Mouse (Mus musculus): ENCODE measurements around the gene Snrk. TPM values are rescaled to one million over a fixed set of nuclear protein-coding genes. Genes with fewer than 3 reads are reported as not detected.

Snrk gene
- polyA plus RNA-seq, 1 experiment from 2014 or later, result 57.6 TPM

DNA sequence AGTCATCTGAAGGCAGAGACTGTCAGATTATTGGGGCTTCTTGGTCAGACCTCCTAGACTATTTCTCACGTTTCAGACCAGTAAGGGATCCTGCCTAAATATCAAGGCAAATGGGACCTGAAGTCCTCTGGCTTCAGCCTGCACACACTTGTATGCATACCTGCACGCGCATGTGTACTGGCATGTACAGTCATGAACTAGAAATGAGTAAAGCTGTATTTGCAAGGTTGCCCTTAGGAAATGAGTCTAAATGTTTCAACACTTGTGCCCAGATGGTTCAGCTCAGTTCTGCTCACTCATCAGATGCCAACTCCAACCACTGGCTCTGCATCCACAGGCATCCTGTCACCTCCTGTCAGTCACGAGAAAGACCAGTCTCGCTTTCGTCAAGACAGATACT lies 6.6 kb upstream of the Snrk start:
- Histone ChIP-seq H3K36me3 (no peaks in the 10 kb centered on the region), H3K4me3 (no peak overlapping the region), H3K27ac (no peak overlapping the region), H3K27me3 (no peaks in the 10 kb centered on the region), H3K9me3 (no peaks in the 10 kb centered on the region), H3K4me1 (no peaks in the 10 kb centered on the region), H3K9ac (no peak overlapping the region), H3K4me2 (replicated peaks) (no peak overlapping the region)
- ATAC-seq (ENCODE audit: insufficient number of reproducible peaks, insufficient read depth, low FRiP score, low TSS enrichment), result no peak
- 70% methylated on average over 6 of the region's 6 CpGs for WGBS

- Histone ChIP-seq H3K4me1 (no peaks in the 10 kb centered on the region), H3K9me3 (no peaks in the 10 kb centered on the region), H3K27ac (no peak overlapping the region), H3K4me3 (no peak overlapping the region), H3K36me3 (no peaks in the 10 kb centered on the region), H3K9ac (no peak overlapping the region), H3K4me2 (replicated peaks) (no peak overlapping the region), H3K27me3 (no peaks in the 10 kb centered on the region)
- 78% methylated on average over 5 of the region's 5 CpGs for WGBS
- ATAC-seq (ENCODE audit: insufficient number of reproducible peaks, insufficient read depth, low FRiP score, low TSS enrichment), result no peak
Measured at GRCm38 (mm10) chr9:122110921-122111320, 6.1 kb upstream of the Snrk start.

DNA sequence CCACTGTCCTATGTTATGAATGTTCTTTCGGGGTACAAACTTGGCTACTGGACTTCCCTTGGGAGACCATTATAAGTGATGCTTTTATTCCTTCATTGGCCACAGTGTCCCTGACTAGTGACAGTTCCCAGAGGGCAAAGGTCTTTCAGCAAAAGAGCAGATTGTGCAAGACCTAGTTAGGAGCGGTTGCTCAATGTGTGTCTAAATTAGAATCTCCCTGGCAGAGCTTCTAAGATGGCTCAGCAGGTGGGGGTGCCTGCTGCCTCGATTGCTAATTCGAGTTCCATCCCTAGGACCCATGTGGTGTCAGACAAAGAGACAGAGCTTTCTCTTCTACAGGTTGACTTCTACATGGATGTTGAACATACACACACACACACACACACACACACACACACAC lies 1.5 kb upstream of the Snrk start:
- no peak overlapping the region for H3K27ac ChIP-seq
- no peaks in the 10 kb centered on the region for H3K4me1 ChIP-seq
- no peak for ATAC-seq (ENCODE audit: insufficient number of reproducible peaks, insufficient read depth, low FRiP score, low TSS enrichment)
- no peak overlapping the region for H3K4me3 ChIP-seq
- no peak overlapping the region for H3K4me2 ChIP-seq (replicated peaks)
- no peaks in the 10 kb centered on the region for H3K27me3 ChIP-seq
- no peaks in the 10 kb centered on the region for H3K36me3 ChIP-seq
- no peaks in the 10 kb centered on the region for H3K9me3 ChIP-seq
- 66% methylated on average over 4 of the region's 4 CpGs for WGBS
- H3K9ac ChIP-seq, result no peak overlapping the region

DNA sequence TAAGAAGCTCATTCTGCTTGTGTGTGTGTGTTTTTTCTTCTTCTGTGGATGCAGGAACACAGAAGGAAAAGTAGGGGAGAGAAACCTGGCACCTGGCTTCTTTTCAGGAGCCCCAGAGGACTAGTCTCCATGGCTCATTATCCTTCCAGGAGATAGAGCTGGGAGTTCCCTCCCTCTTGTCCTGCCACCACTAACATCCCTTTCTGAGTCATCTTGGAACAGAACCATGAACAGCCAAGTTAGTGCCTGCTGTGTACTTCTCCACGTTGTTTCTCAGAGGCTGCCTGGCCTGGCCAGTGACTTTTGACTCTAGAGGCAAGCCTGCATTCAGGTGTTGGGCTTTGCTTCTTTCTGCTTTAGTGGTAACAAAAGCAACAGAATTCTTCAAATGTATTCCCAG lies 707 bp upstream of the Snrk start:
- Histone ChIP-seq H3K4me1 (no peaks in the 10 kb centered on the region), H3K36me3 (no peaks in the 10 kb centered on the region), H3K27me3 (no peaks in the 10 kb centered on the region), H3K27ac (no peak overlapping the region), H3K4me3 (no peak overlapping the region), H3K9ac (no peak overlapping the region), H3K9me3 (no peaks in the 10 kb centered on the region), H3K4me2 (replicated peaks) (no peak overlapping the region)
- no peak for ATAC-seq (ENCODE audit: insufficient number of reproducible peaks, insufficient read depth, low FRiP score, low TSS enrichment)
- WGBS, result 66% methylated on average over 1 of the region's 1 CpGs

DNA sequence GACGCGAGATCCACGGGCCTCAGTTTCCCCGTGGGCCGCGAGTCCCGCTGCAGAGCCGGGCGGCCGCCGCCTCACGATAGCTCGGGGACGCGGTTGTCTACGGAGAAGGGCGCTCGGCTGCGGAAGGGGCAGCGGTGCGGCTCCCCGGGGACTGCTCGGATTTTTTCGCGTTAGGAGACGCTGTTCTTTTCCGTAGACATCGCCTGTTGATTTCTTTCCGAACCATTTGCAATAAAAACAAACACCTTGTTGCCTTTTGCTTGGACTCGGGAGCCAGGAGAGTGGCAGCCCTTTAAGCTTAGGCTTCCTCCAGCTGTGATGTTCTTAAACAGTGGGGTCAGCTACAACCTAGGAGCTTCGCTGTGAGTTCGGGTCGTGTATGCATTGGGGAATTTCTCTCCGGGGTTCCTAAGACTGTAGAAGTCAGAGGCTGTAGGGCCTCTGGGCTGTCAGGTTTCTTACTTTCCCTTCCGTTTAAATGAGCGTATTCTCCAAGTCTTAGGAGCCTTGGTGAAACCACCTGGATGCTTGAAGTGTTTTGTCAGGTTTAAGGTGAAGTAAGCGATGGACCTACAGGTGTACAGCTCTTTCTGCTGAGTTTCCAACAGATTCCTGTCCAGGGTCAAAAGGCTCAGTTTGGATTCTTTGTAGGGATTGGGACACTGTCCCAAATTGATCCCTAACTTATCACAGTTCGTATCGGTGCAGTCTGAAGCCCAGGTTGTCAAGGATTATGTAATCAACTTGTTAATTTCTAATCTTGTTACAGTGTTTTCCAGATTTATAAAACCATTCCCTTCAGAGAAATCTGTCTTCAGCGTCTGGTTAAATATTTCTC lies 845 bp downstream of the Snrk start:
- WGBS, result 5% methylated on average over 40 of the region's 40 CpGs
- H3K4me2 ChIP-seq (replicated peaks), result peak overlapping the region; percentile 52
- peak overlapping the region; percentile 95 for H3K9ac ChIP-seq
- no peaks in the 10 kb centered on the region for H3K9me3 ChIP-seq
- peak overlapping the region; percentile 81 for H3K4me3 ChIP-seq
- peak; percentile 58; the same call in 1 of the 2 replicates for ATAC-seq (ENCODE audit: insufficient number of reproducible peaks, insufficient read depth, low FRiP score, low TSS enrichment)
- no peaks in the 10 kb centered on the region for H3K36me3 ChIP-seq
- no peaks in the 10 kb centered on the region for H3K27me3 ChIP-seq
- H3K4me1 ChIP-seq, result no peaks in the 10 kb centered on the region
- peak overlapping the region; percentile 92 for H3K27ac ChIP-seq

- no peak overlapping the region for H3K27ac ChIP-seq
- H3K4me3 ChIP-seq, result no peak overlapping the region
- no peaks in the 10 kb centered on the region for H3K9me3 ChIP-seq
- H3K9ac ChIP-seq, result no peak overlapping the region
- H3K4me1 ChIP-seq, result no peaks in the 10 kb centered on the region
- H3K36me3 ChIP-seq, result no peaks in the 10 kb centered on the region
- WGBS, result 41% methylated on average over 3 of the region's 3 CpGs
- no peaks in the 10 kb centered on the region for H3K27me3 ChIP-seq
- no peak overlapping the region for H3K4me2 ChIP-seq (replicated peaks)
- no peak for ATAC-seq (ENCODE audit: insufficient number of reproducible peaks, insufficient read depth, low FRiP score, low TSS enrichment)
Measured at GRCm38 (mm10) chr9:122120089-122120488, 3.0 kb downstream of the Snrk start.

GRCm38 (mm10) chr9:122122113-122122512 lies 5.0 kb downstream of the Snrk start:
- no peaks in the 10 kb centered on the region for H3K36me3 ChIP-seq
- 91% methylated on average over 5 of the region's 5 CpGs for WGBS
- no peak overlapping the region for H3K4me2 ChIP-seq (replicated peaks)
- no peak for ATAC-seq (ENCODE audit: insufficient number of reproducible peaks, insufficient read depth, low FRiP score, low TSS enrichment)
- H3K9ac ChIP-seq, result no peak overlapping the region
- H3K4me1 ChIP-seq, result no peaks in the 10 kb centered on the region
- H3K4me3 ChIP-seq, result no peak overlapping the region
- H3K27ac ChIP-seq, result no peak overlapping the region
- H3K27me3 ChIP-seq, result no peaks in the 10 kb centered on the region
- no peaks in the 10 kb centered on the region for H3K9me3 ChIP-seq

GRCm38 (mm10) chr9:122123181-122123580 lies 6.1 kb downstream of the Snrk start:
- Histone ChIP-seq H3K9me3 (no peaks in the 10 kb centered on the region), H3K27me3 (no peaks in the 10 kb centered on the region), H3K4me3 (no peak overlapping the region), H3K36me3 (no peaks in the 10 kb centered on the region), H3K4me2 (replicated peaks) (no peak overlapping the region), H3K9ac (no peak overlapping the region), H3K27ac (no peak overlapping the region), H3K4me1 (no peaks in the 10 kb centered on the region)
- ATAC-seq (ENCODE audit: insufficient number of reproducible peaks, insufficient read depth, low FRiP score, low TSS enrichment), result no peak
- 58% methylated on average over 5 of the region's 5 CpGs for WGBS

DNA sequence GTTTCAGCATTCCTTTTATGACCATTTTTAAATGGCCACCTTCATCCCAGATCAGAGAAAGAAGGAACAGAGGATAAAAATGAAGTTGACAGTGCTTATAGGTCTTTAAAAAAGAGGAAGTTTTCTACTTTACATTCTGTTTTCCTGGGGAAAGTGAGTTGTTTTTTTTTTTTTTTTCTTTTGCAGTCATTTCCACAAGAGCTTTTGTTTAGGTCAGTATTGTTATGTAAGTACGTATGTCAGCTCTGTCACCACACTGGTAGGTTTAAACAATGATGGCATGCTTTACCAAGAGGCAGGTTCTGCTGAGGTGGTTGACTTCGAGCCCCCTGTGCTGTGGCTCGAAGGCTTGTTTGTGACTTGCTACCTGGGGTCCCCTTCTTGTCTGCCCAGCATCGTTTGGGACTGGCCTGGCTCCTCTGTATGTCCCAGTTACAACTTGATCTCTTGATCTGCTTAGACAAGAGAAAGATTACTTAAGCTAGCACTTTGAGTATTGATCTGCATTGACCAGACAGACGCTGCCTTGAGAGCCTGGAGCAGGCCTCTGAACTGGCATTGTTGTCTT lies 8.7 kb downstream of the Snrk start:
- 53% methylated on average over 5 of the region's 5 CpGs for whole genome bisulfite sequencing
- ATAC-seq (ENCODE audit: insufficient number of reproducible peaks, insufficient read depth, low FRiP score, low TSS enrichment), result no peak
- H3K4me2 ChIP-seq (replicated peaks), result no peak overlapping the region
- H3K36me3 ChIP-seq, result no peaks in the 10 kb centered on the region
- H3K4me1 ChIP-seq, result 0 out of 2 replicates have a peak, but pooled peaks cover 3% of the 10 kb centered on the region
- H3K9ac ChIP-seq, result no peak overlapping the region
- no peak overlapping the region for H3K27ac ChIP-seq
- H3K27me3 ChIP-seq, result no peaks in the 10 kb centered on the region
- no peak overlapping the region for H3K4me3 ChIP-seq
- no peaks in the 10 kb centered on the region for H3K9me3 ChIP-seq

DNA sequence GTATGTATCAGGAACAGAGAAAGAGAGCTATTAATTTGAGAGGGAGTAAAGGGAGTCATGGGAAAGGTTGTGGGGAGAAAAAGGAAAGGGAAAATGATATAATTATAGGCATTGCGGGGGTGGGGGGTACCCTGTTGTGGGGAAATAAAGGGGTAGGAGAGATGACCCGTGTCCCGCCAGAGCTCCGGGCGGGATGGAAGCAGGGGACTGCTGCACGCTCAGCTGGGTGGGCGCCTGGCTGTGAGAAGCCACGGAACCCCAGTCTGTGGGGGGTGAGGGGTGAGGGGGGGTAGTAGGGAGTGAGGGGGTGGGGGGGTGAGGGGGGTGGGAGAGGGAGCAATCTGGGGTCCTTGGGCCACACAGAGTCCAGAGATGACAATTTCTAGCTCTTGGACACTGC lies 9.7 kb downstream of the Snrk start:
- ATAC-seq (ENCODE audit: insufficient number of reproducible peaks, insufficient read depth, low FRiP score, low TSS enrichment), result no peak
- no peak overlapping the region for H3K27ac ChIP-seq

DNA sequence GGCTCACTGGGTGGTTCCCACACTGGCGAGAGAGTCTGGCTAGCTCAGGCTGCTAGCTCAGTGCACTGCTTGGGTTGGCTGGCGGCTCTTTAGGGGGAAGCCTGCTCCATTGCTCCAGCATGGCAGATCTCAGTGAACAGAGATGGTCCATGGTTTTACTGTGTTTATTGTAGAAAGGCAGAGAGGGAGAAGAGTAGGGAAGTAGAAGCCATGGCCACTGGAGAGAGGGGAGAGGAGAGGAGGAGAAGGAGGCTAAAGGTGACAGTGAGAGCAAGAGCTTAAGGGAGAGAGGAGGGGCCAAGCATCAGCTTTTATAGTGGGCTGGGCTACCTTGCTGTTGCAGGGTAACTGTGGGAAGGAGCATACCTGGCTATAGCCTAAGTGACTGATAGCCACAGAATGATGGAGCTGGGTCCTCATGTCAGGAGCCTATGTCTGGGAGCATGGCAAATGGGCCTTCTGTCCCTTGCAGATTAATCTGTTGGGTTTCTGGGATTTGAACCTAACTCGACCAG lies 10.3 kb downstream of the Snrk start:
- ATAC-seq (ENCODE audit: insufficient number of reproducible peaks, insufficient read depth, low FRiP score, low TSS enrichment), result no peak
- WGBS, result 63% methylated on average over 3 of the region's 3 CpGs
- Histone ChIP-seq H3K9ac (no peak overlapping the region), H3K4me3 (no peak overlapping the region), H3K4me1 (0 out of 2 replicates have a peak, but pooled peaks cover 3% of the 10 kb centered on the region), H3K36me3 (peaks cover 5% of the 10 kb centered on the region; the same call in 1 of the 2 replicates), H3K4me2 (replicated peaks) (no peak overlapping the region), H3K27ac (no peak overlapping the region), H3K9me3 (no peaks in the 10 kb centered on the region), H3K27me3 (no peaks in the 10 kb centered on the region)

More for the DNA sequence above, 9.7 kb downstream of the Snrk start:
- H3K4me3 ChIP-seq, result no peak overlapping the region
- WGBS, result 79% methylated on average over 6 of the region's 8 CpGs
- H3K4me1 ChIP-seq, result 0 out of 2 replicates have a peak, but pooled peaks cover 3% of the 10 kb centered on the region
- H3K36me3 ChIP-seq, result no peaks in the 10 kb centered on the region; the same call in 1 of the 2 replicates
- no peak overlapping the region for H3K9ac ChIP-seq
- no peak overlapping the region for H3K4me2 ChIP-seq (replicated peaks)
- H3K27me3 ChIP-seq, result no peaks in the 10 kb centered on the region
- no peaks in the 10 kb centered on the region for H3K9me3 ChIP-seq

- no peak overlapping the region for H3K27ac ChIP-seq
- no peaks in the 10 kb centered on the region for H3K27me3 ChIP-seq
- no peaks in the 10 kb centered on the region for H3K9me3 ChIP-seq
- H3K36me3 ChIP-seq, result peaks cover 5% of the 10 kb centered on the region; the same call in 1 of the 2 replicates
- no peak overlapping the region for H3K4me3 ChIP-seq
- 0 out of 2 replicates have a peak, but pooled peaks cover 3% of the 10 kb centered on the region for H3K4me1 ChIP-seq
- H3K9ac ChIP-seq, result no peak overlapping the region
- no peak overlapping the region for H3K4me2 ChIP-seq (replicated peaks)
- no peak for ATAC-seq (ENCODE audit: insufficient number of reproducible peaks, insufficient read depth, low FRiP score, low TSS enrichment)
- WGBS, result 78% methylated on average over 5 of the region's 5 CpGs
Measured at GRCm38 (mm10) chr9:122128686-122129085, 11.6 kb downstream of the Snrk start.
